Mouse (Mus musculus) megakaryocyte, embryonic 14.5 days (primary cell): ENCODE measurements at regions not wholly inside any gene's neighbourhood (a gene's known extent, or its start where the extent isn't known, plus 50 kb on each side); places are given as distances from the start of the nearest gene placed in this dataset.

ENCODE experiments used
- H3K27me3 ChIP-seq: replicated peaks from 2 replicates; pipeline ENCODE3; 2012; ENCODE audit warnings: inconsistent platforms
- H3K36me3 ChIP-seq: replicated peaks from 2 replicates; pipeline ENCODE3; 2012; ENCODE audit warnings: low read length, inconsistent platforms, mixed read lengths
- H3K4me1 ChIP-seq: 2 replicates; pipeline ENCODE4 v1.6.1; 2012; ENCODE audit warnings: inconsistent platforms
- H3K4me3 ChIP-seq: replicated peaks from 2 replicates; pipeline ENCODE3; 2012; ENCODE audit warnings: moderate library complexity, mild to moderate bottlenecking, inconsistent platforms
- H3K9me3 ChIP-seq: 2 replicates; pipeline ENCODE4 v1.6.1; 2012; ENCODE audit warnings: inconsistent platforms
- FLI1 ChIP-seq: IDR thresholded peaks from 2 replicates; pipeline ENCODE4 v1.6.1; 2012; ENCODE audit warnings: low read length, inconsistent platforms, mixed read lengths
- GATA1 ChIP-seq: IDR thresholded peaks from 3 replicates; pipeline ENCODE4 v1.6.1; 2012; ENCODE audit warnings: mixed read lengths, low read length, inconsistent platforms, borderline replicate concordance

DNA sequence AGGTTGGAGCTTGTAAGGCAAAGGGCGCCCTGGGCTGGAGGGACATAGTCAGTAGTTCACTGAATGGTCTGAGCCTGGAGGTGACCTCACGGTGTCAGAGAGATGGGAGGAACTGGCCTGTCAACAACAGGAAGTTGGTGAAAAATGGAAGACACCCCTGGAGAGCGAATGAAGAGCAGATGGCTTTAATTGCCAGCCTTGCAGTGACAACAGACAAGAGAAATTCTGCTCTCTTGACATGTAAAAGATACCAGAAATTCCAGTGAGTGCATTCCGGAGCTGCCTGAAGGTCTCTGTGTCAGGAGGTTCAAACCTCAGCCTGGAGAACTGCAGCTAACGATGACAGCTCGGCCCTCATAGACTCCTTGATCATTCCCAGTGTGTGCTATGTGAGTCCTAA, 318.3 kb upstream of the Gm5148 start:
- no peak overlapping the region for H3K4me3 ChIP-seq
- TF ChIP-seq GATA1: no peak
- TF ChIP-seq FLI1: no peak
- no peaks in the 10 kb centered on the region for H3K27me3 ChIP-seq
- H3K36me3 ChIP-seq: peaks cover 11% of the 10 kb centered on the region
- peaks cover 69% of the 10 kb centered on the region for H3K4me1 ChIP-seq
- no peaks in the 10 kb centered on the region for H3K9me3 ChIP-seq

DNA sequence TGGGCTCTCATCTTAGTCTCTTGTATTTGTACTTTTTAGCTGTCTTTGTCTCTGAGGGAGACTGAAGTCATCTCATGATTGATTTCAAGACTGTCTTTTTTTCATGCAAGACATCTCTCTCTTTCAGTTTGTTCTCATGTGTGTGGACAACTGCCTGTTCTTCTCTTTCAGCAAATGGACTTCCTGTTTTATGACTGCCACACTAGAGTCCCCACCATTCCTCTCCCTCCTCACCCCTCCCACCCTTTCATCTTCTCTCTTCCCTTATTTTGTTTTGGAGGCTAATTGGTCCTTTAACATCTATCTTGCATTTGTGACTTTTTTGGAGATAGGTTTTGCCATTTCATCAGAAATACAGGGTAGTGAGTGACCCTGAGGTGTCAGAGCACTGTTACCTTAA, 311.8 kb upstream of the Gm5148 start:
- H3K27me3 ChIP-seq: no peaks in the 10 kb centered on the region

DNA sequence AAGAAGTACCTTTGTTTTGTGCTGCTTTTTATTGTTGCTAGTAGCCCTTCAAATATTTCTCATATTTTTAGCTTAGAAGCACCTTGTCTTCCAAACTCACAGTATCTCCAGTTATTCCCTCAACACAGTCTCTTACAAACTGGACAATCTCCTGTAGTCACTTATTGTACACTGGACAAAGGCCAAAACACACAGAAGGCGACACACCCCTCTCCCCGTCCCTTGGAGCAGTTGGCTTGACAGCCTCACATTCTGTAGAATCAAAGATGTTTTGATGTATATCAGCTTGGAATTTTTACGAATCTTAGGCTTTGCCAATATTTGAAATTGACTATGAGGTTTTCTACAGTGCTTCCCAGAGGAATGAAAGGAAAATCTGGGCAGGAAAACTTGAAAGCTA, 309.8 kb upstream of the Gm5148 start:
- H3K4me3 ChIP-seq: no peak overlapping the region
- TF ChIP-seq FLI1: no peak
- TF ChIP-seq GATA1: no peak
- H3K4me1 ChIP-seq: peaks cover 30% of the 10 kb centered on the region
- H3K36me3 ChIP-seq: peaks cover 32% of the 10 kb centered on the region
- no peaks in the 10 kb centered on the region for H3K27me3 ChIP-seq
- no peaks in the 10 kb centered on the region for H3K9me3 ChIP-seq

More for the DNA sequence above, 311.8 kb upstream of the Gm5148 start:
- H3K4me1 ChIP-seq: peaks cover 40% of the 10 kb centered on the region
- H3K9me3 ChIP-seq: no peaks in the 10 kb centered on the region
- TF ChIP-seq GATA1 (no peak), FLI1 (no peak)
- no peak overlapping the region for H3K4me3 ChIP-seq
- peaks cover 33% of the 10 kb centered on the region for H3K36me3 ChIP-seq

DNA sequence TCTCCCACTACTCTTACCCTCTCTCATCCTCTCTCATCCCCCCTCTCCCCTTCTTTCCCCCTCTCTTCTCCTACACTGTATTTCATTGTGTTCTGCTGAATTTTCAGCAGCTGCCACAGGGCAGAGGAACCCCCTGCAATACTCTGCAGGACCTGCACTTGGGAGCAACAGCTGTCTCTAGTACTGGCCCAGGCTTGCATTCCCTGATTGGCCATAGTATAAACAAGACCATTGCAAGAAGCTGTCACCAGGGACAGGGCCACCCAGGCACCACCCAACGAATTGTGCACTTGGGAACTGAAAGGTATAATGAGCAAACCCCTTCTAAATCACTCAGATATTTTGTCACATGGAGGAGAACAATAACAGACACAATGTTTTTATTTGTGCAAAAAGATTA, 290.5 kb upstream of the Gm5148 start:
- H3K4me3 ChIP-seq: no peak overlapping the region
- no peak for TF ChIP-seq GATA1
- H3K9me3 ChIP-seq: no peaks in the 10 kb centered on the region
- H3K36me3 ChIP-seq: peaks cover 45% of the 10 kb centered on the region
- H3K4me1 ChIP-seq: peaks cover 45% of the 10 kb centered on the region
- no peaks in the 10 kb centered on the region for H3K27me3 ChIP-seq

DNA sequence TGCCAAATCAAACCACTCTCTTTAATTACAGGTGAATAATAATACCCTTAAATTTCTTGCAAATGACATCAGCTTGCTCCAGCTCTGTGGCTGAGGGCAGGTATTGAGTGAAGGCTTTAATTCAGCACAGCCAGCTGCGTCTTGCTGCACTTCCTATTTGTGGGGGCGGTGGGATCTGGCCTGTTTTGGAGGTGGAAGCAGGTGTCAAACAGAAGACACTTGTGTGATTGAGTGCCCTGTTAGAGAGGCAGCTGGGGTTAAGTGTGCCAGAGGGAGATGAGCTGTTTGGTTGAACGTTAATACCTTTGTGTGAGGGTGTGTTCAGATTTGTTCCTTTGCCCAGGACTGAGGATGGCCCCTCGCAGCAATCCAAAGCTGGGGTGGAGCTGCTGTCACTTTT, 284.9 kb upstream of the Gm5148 start:
- no peak for TF ChIP-seq FLI1
- TF ChIP-seq GATA1: no peak

DNA sequence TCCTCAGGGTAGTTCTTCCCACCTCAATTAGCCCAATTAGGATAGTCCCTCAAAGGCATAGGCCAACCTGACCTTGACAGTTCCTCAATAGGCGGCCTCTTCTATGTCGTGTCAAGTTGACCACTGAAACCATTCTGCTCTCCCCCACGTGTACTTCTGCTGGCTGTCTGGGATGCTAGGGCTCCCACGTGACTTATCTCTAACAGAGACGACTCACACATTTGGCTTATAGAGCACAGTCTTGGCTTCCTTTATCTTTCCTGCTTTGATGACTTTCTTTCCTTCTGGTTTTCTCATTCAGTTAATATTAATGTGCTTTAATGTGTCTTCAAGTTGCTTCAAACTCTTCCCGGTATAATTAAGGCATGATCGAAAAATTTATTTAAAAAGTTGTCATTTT, 284.0 kb upstream of the Gm5148 start:
- H3K4me1 ChIP-seq: peaks cover 92% of the 10 kb centered on the region
- TF ChIP-seq GATA1 (peak; percentile 56; the same call in 1 of the 3 replicates), FLI1 (no peak)
- H3K27me3 ChIP-seq: no peaks in the 10 kb centered on the region

More for the DNA sequence above, 284.9 kb upstream of the Gm5148 start:
- Histone ChIP-seq H3K4me3 (peak overlapping the region; percentile 81), H3K27me3 (no peaks in the 10 kb centered on the region), H3K36me3 (peaks cover 9% of the 10 kb centered on the region), H3K9me3 (no peaks in the 10 kb centered on the region), H3K4me1 (peaks cover 88% of the 10 kb centered on the region)

DNA sequence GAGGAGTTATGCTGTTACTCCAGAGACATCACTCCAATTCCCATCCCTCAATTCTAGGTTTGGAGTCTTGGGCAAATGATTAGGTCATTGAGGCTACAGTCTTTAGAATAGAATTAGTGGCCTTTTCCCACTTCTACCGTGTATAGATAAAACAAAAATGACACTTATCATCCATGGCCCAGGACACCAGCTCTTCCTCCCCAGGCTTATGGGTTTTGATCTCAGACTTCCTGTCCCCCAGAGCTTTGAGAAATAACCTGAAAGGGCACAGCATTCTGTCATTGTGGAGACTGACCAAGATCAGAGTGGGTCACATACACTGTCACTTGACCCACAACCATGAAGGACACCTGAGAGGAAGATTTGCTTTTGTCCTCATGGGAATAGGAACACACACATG, 283.3 kb upstream of the Gm5148 start:
- Histone ChIP-seq H3K4me1 (peaks cover 87% of the 10 kb centered on the region), H3K27me3 (no peaks in the 10 kb centered on the region), H3K9me3 (no peaks in the 10 kb centered on the region), H3K4me3 (no peak overlapping the region), H3K36me3 (no peaks in the 10 kb centered on the region)
- peak; percentile 83; the same call in 1 of the 2 replicates for TF ChIP-seq FLI1
- peak; percentile 87; the same call in 1 of the 3 replicates for TF ChIP-seq GATA1

More for the DNA sequence above, 284.0 kb upstream of the Gm5148 start:
- H3K9me3 ChIP-seq: no peaks in the 10 kb centered on the region
- peaks cover under 1% of the 10 kb centered on the region for H3K36me3 ChIP-seq
- H3K4me3 ChIP-seq: peak overlapping the region; percentile 68

DNA sequence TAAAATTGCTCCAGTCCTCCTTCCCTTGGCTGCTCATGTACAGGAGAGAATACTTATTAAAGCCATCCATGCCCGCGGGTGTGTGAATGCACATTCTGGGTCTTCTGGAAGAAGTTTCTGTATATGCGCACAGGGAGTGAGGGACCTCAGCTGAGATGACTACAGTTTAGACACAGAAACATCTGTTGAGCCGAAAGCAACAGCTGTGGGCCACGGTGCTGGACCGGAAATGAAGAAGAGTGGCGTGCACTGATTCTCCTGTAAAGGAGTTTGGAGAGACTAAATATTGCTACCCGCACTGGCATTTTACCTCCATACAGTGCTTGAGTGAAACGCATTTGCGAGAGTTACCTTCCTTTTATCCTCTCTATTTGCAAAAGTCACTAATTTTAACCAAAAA, 278.0 kb upstream of the Gm5148 start:
- TF ChIP-seq FLI1: no peak
- TF ChIP-seq GATA1: no peak

DNA sequence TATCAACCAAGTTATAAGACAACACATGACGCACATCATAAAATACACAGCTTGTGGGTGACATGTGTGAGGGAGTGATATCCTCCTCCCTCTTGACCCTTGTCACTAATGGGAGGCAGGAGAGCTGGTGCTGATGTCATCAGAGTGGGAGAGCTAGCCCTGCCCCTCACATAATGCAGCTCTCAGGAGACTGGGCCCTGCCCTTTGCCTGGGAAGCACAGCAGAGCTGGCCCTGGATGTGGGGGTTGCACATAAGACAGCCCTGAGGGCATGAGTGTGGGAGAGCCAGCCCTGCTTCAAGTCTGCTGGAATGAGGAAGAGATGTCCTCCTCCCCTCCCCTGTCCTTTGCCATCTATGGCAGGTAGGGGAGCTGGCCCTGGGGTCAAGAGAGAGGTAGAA, 275.5 kb upstream of the Gm5148 start:
- Histone ChIP-seq H3K4me1 (peaks cover 69% of the 10 kb centered on the region), H3K27me3 (no peaks in the 10 kb centered on the region), H3K36me3 (peaks cover 11% of the 10 kb centered on the region), H3K9me3 (peaks cover 9% of the 10 kb centered on the region), H3K4me3 (no peak overlapping the region)
- TF ChIP-seq FLI1 (no peak), GATA1 (no peak)

More for the DNA sequence above, 278.0 kb upstream of the Gm5148 start:
- no peak overlapping the region for H3K4me3 ChIP-seq
- peaks cover 68% of the 10 kb centered on the region for H3K4me1 ChIP-seq
- H3K27me3 ChIP-seq: no peaks in the 10 kb centered on the region
- H3K9me3 ChIP-seq: peaks cover 9% of the 10 kb centered on the region
- H3K36me3 ChIP-seq: peaks cover 11% of the 10 kb centered on the region

DNA sequence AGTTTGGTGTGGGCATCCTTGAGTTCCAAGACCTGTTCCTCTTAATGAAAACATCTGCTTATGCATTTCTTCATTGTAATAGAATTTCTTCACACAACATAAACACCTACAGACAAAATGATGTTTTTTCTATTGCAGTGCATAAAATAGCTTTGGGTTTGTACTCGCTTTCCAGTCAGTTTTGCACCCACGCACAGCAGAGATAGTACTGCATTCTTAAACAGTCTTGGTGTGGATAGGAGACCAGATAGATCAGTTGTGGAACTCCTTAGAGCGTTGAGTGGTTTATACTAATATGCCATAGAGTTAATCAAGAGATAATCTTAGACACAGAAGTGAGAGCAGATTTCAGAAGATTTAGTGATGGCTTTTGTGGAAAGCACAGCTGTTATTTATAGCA, 273.7 kb upstream of the Gm5148 start:
- TF ChIP-seq FLI1: no peak
- TF ChIP-seq GATA1: no peak
- Histone ChIP-seq H3K36me3 (peaks cover 11% of the 10 kb centered on the region), H3K9me3 (peaks cover 9% of the 10 kb centered on the region), H3K4me3 (no peak overlapping the region), H3K27me3 (no peaks in the 10 kb centered on the region), H3K4me1 (peaks cover 73% of the 10 kb centered on the region)

DNA sequence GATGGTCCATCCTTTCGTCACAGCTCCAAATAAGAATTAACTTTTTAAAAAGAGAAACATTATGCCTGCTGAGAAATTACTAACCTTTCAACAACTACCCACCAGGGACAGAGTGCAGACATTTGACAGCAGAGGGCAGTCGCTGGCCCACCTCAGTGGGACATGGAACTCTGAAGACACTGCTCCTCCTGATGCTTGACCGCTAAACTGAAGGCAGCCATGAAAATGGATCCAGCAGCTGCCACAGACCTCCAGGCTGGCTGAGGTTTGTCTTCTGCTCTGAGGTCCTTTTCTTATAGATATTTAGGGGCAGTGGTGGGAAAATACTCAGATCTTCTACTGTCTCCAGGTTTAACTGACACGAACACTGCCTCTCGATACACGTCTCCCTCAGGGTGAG, 265.7 kb upstream of the Gm5148 start:
- Histone ChIP-seq H3K27me3 (no peaks in the 10 kb centered on the region), H3K4me3 (no peak overlapping the region), H3K36me3 (peaks cover 2% of the 10 kb centered on the region), H3K9me3 (no peaks in the 10 kb centered on the region), H3K4me1 (peaks cover 77% of the 10 kb centered on the region)
- no peak for TF ChIP-seq GATA1
- TF ChIP-seq FLI1: no peak
